Mouse (Mus musculus): Measurements from ENCODE around the gene Gm17359. TPM values are rescaled to one million over a fixed set of nuclear protein-coding genes. Genes with fewer than 3 reads are reported as not detected.

Gm17359 gene
- total and polyA plus RNA-seq, 3 experiments: not detected

DNA sequence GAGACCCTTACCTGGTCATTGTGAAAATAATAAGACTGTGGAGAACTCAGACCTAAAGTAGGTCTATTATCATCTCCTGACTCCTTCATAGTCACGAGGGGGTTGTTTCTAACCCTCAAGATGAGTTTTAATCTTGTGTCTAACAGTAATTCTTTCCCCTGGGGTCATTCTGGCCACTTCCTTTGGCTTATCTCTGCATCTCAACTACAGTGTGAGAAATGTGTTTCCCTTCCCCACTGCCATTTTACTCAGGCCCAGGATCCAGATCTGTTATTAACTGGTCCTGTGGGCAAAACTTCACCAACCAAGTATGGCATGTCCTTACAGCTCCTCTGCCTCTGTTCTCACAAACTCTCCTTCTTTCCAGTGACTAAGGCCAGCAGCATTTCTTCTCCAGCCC lies 12.8 kb downstream of the Gm17359 start:
- H3K79me2 ChIP-seq (replicated peaks; ENCODE audit: control insufficient read depth, extremely low read depth, insufficient read depth, poor library complexity, severe bottlenecking): no peaks in the 10 kb centered on the region
- no peak overlapping the region for H3K9ac ChIP-seq (ENCODE audit: insufficient read depth, low read depth)
- H3K27me3 ChIP-seq (replicated peaks): no peaks in the 10 kb centered on the region
- H3K9me3 ChIP-seq (replicated peaks; ENCODE audit: low read length): peaks cover 2% of the 10 kb centered on the region
- TF ChIP-seq TBP (conservative IDR thresholded peaks at IDR 0.05; ENCODE audit: low read depth, low read length) (no peak), EP300 (IDR thresholded peaks at IDR 0.05; ENCODE audit: low read length) (no peak), SMC3 (IDR thresholded peaks at IDR 0.05; ENCODE audit: low read depth, low read length) (no peak), MAX (IDR thresholded peaks at IDR 0.05; ENCODE audit: low read length) (no peak), MAZ (IDR thresholded peaks at IDR 0.05; ENCODE audit: low read depth, low read length) (no peak), ELF1 (IDR thresholded peaks at IDR 0.05; ENCODE audit: low read depth, low read length) (no peak), ETS1 (conservative IDR thresholded peaks at IDR 0.05; ENCODE audit: low read depth, low read length) (no peak), MYC (IDR thresholded peaks at IDR 0.05; ENCODE audit: low read depth, low read length) (no peak), KAT2A (IDR thresholded peaks at IDR 0.05; ENCODE audit: insufficient replicate concordance, low read length) (no peak), MXI1 (IDR thresholded peaks at IDR 0.05; ENCODE audit: low read depth, low read length) (no peak), HCFC1 (IDR thresholded peaks at IDR 0.05; ENCODE audit: low read depth, low read length) (no peak), MAFK (IDR thresholded peaks at IDR 0.05; ENCODE audit: insufficient replicate concordance, low read length) (no peak)
- dilution Hi-C loops (cut with MboI; ENCODE audit: extremely low pct_ligation_motif_present, extremely low pct_unique_long_range_greater_than_20kb, low sequenced_read_pairs): no loop called here
- no peaks in the 10 kb centered on the region for H3K36me3 ChIP-seq (replicated peaks in 1 of 2; ENCODE audit: control insufficient read depth in 1 of 2, insufficient read depth in 1 of 2, low read length in 1 of 2)
- no peak for DNase-seq (ENCODE audit: extremely low read depth)
- H3K27ac ChIP-seq (ENCODE audit: insufficient read depth, low read depth): no peak overlapping the region
- no peak overlapping the region for H3K4me2 ChIP-seq (ENCODE audit: insufficient read depth, low read depth, poor library complexity, severe bottlenecking)
- H3K4me3 ChIP-seq (replicated peaks in 1 of 3; ENCODE audit: low read depth in 2 of 3, low read length in 2 of 3, poor library complexity in 1 of 3): no peak overlapping the region
- H3K4me1 ChIP-seq (ENCODE audit: control insufficient read depth in 1 of 2, insufficient read depth in 2 of 2): 0 out of 4 replicates have a peak, but pooled peaks cover 0 to under 1% of the 10 kb centered on the region in 2 experiments
- in situ Hi-C loops (cut with MboI; ENCODE audit: low pct_ligation_motif_present, low pct_unique_long_range_greater_than_20kb, low sequenced_read_pairs): no loop called here

DNA sequence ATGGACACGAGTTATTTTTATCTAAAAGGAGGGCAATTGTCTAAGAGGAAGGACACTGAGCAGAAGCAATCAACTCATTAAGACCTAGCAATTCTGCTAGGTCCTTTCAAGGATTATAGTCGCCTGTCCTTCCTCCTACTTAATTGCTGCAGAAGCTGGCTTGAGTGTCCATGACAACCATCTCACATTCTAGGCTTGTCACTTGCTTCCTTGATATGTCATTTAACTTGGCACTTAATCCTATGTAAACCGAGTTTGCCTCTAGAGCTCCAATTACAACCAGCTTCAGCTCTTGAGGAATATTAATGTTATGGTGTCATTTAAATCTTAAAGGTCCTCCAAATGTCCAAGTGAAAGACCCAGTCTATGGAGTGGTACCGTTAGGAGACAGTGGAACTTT lies 22.3 kb downstream of the Gm17359 start:
- no peak overlapping the region for H3K4me3 ChIP-seq (replicated peaks in 1 of 3; ENCODE audit: low read depth in 2 of 3, low read length in 2 of 3, poor library complexity in 1 of 3)
- H3K27ac ChIP-seq (ENCODE audit: insufficient read depth, low read depth): no peak overlapping the region
- in situ Hi-C loops (cut with MboI; ENCODE audit: low pct_ligation_motif_present, low pct_unique_long_range_greater_than_20kb, low sequenced_read_pairs) (no loop called here), dilution Hi-C loops (cut with MboI; ENCODE audit: extremely low pct_ligation_motif_present, extremely low pct_unique_long_range_greater_than_20kb, low sequenced_read_pairs) (no loop called here)
- H3K9me3 ChIP-seq (replicated peaks; ENCODE audit: low read length): no peaks in the 10 kb centered on the region
- no peaks in the 10 kb centered on the region for H3K27me3 ChIP-seq (replicated peaks)
- no peaks in the 10 kb centered on the region for H3K4me1 ChIP-seq (ENCODE audit: control insufficient read depth in 1 of 2, insufficient read depth in 2 of 2)
- no peak for DNase-seq (ENCODE audit: extremely low read depth)
- no peaks in the 10 kb centered on the region for H3K36me3 ChIP-seq (replicated peaks in 1 of 2; ENCODE audit: control insufficient read depth in 1 of 2, insufficient read depth in 1 of 2, low read length in 1 of 2)
- H3K9ac ChIP-seq (ENCODE audit: insufficient read depth, low read depth): no peak overlapping the region
- H3K79me2 ChIP-seq (replicated peaks; ENCODE audit: control insufficient read depth, extremely low read depth, insufficient read depth, poor library complexity, severe bottlenecking): no peaks in the 10 kb centered on the region
- H3K4me2 ChIP-seq (ENCODE audit: insufficient read depth, low read depth, poor library complexity, severe bottlenecking): no peak overlapping the region
- no peak for TF ChIP-seq RAD21 (IDR thresholded peaks at IDR 0.05; ENCODE audit: low read depth, low read length)
- TF ChIP-seq TBP (conservative IDR thresholded peaks at IDR 0.05; ENCODE audit: low read depth, low read length): no peak
- no peak for TF ChIP-seq NRF1 (IDR thresholded peaks at IDR 0.05; ENCODE audit: low read depth, low read length)
- no peak for TF ChIP-seq CHD1 (IDR thresholded peaks at IDR 0.05; ENCODE audit: low read depth, low read length)
- TF ChIP-seq POLR2AphosphoS2 (IDR thresholded peaks at IDR 0.05; ENCODE audit: low read depth, low read length): no peak
- no peak for TF ChIP-seq USF2 (conservative IDR thresholded peaks at IDR 0.05; ENCODE audit: low read depth, low read length)
- TF ChIP-seq BHLHE40 (IDR thresholded peaks at IDR 0.05; ENCODE audit: low read depth, low read length): no peak
- TF ChIP-seq EP300 (IDR thresholded peaks at IDR 0.05; ENCODE audit: low read length): no peak
- no peak for TF ChIP-seq CTCF (conservative IDR thresholded peaks at IDR 0.05 in 1 of 2, IDR thresholded peaks at IDR 0.05 in 1 of 2; ENCODE audit: low read depth in 2 of 2, low read length in 2 of 2)
- no peak for TF ChIP-seq MAX (IDR thresholded peaks at IDR 0.05; ENCODE audit: low read length)
- no peak for TF ChIP-seq UBTF (IDR thresholded peaks at IDR 0.05; ENCODE audit: low read depth, low read length)
- TF ChIP-seq JUN (IDR thresholded peaks at IDR 0.05; ENCODE audit: insufficient read depth, low read depth, low read length): no peak
- no peak for TF ChIP-seq SMC3 (IDR thresholded peaks at IDR 0.05; ENCODE audit: low read depth, low read length)
- TF ChIP-seq MAZ (IDR thresholded peaks at IDR 0.05; ENCODE audit: low read depth, low read length): no peak
- TF ChIP-seq IRF4 (IDR thresholded peaks at IDR 0.05; ENCODE audit: low read depth, low read length): no peak
- TF ChIP-seq CHD2 (IDR thresholded peaks at IDR 0.05; ENCODE audit: low read length): no peak
- no peak for TF ChIP-seq ELF1 (IDR thresholded peaks at IDR 0.05; ENCODE audit: low read depth, low read length)
- TF ChIP-seq GABPA (IDR thresholded peaks at IDR 0.05; ENCODE audit: insufficient replicate concordance, low read depth, low read length): no peak
